Mouse (Mus musculus) skeletal muscle tissue, adult 2 months (tissue): ENCODE measurements around the gene Map3k14.
A peak's percentile ranks its signal among the peaks of the same experiment; 100 is the strongest.
"Not testable (repeated sequence)": the region's sequence is repeated elsewhere in the genome, so short reads cannot be mapped to it uniquely, and the experiment has no call there.

ENCODE experiments used
- DNase-seq: peaks from one replicate; pipeline ENCODE4 v3.0.0-alpha.2; 2012; ENCODE audit warnings: low read depth, low spot score

The Map3k14 gene

DNA sequence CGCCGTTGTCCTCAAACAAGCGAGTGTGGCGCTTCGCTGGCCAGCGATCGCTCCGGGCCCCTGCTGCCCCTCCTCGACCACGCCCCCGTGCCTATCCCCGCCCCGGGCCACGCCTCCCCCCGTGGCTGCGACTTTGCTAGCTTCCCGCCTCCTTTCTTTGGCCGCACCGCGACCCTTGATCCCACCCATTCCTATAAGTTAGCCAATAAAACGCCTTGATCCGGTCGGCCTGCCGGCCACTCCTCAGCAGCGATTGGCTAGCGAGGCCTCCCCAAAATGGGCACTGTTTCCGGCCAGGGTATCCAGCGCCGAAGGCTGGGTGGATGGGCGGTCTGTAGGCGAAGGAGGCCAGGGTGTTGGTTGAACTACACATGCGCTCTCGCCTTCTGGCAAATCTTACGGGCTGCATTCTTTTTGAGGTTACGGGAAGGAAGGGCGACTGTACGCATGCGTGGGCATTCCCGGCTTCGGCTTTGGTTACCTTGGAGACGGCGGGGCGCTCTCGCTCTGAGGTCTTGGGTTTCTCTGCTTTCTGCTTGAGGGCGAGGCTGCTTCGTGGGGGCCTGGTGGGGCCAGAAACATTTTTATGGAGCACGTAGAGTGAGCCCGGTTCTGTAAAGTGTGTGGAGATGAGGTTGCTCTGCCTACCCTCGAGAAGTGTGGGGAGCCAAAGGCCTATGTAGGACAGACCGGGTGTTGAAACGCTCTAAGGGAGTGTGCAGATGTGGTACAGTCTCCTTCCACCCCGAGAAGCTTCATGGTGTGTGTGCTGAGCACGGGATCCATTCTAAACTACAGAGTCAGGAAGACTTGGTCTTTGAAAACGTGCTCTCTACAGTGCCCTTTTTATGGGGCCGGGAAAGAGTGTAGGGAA is at the start of gene Map3k14:
Gene Map3k14, minus strand, starts transcription at position 127 of the 874 bp plus-strand sequence.
- peak; percentile 100 for DNase-seq

DNA sequence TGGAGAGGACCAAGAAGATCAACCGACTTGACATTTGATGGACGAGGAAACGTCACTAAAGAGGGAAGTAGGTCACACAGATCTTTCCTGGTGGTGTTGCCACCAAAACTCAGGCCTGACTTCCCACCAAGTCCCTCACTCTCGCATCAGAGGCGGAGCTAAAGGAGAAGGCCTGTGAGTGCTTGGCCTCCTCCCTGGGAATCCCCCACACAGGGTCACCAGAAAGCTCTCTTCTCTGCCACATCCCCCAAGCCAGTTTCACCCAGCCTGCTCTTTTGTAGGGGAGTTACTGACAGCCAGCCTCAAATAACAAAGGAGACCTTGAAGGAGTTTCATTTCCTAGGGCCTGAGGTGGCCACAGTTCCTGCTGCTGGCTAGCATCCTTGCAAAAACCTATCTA is 48.1 kb upstream of the Map3k14 start:
- DNase-seq: no peak

GRCm38 (mm10) chr11:103314736-103315374 is 47.6 kb upstream of the Map3k14 start:
- no peak for DNase-seq

DNA sequence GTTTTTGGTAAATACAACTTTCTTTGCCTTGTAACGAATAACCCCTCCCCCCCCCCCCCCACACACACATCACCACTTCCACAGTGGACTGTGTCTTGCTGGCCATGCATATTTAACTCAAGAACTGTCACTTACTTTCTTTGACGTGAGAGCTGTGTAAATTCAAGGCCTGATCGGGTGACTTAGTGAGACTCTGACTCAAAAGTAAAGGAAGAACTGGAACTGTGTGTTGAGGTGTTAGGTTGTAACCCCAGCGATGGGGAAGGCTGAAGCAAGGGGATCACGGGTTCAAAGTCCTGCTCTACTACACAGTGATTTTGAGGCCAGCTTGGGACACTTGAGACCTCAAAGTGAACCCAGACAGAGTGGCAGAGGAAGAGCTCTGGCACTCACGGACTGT is 46.3 kb upstream of the Map3k14 start:
- no peak for DNase-seq

- DNase-seq: no peak
These were observed 45.5 kb upstream of the Map3k14 start for GRCm38 (mm10) chr11:103312655-103313255.

- DNase-seq: no peak
These were observed 44.8 kb upstream of the Map3k14 start for GRCm38 (mm10) chr11:103311960-103312611.

- no peak for DNase-seq
These were observed 42.8 kb upstream of the Map3k14 start for GRCm38 (mm10) chr11:103309956-103310574.

GRCm38 (mm10) chr11:103307910-103308309 is 40.6 kb upstream of the Map3k14 start:
- peak; percentile 74 for DNase-seq

DNA sequence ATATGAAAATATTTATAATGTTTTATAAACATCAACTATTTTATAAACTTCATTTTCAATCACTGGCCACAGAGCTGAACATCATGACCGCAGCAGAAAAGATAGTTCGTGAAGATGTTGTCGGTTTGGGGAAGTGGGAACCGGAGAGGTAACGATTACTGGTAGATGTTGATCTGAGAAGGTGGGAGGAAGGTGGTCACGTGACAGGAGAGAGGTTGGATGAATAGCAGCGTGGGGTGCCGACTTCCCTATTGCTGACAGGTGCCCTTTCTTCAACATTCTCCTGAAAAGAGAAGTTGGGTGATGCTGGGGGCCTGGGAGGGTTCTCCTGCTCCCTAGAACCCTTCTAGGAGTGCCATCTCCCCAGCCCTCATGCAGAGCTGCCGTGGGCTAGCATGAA is 37.3 kb upstream of the Map3k14 start:
- DNase-seq: no peak

GRCm38 (mm10) chr11:103294772-103295171 is 27.5 kb upstream of the Map3k14 start:
- no peak for DNase-seq

DNA sequence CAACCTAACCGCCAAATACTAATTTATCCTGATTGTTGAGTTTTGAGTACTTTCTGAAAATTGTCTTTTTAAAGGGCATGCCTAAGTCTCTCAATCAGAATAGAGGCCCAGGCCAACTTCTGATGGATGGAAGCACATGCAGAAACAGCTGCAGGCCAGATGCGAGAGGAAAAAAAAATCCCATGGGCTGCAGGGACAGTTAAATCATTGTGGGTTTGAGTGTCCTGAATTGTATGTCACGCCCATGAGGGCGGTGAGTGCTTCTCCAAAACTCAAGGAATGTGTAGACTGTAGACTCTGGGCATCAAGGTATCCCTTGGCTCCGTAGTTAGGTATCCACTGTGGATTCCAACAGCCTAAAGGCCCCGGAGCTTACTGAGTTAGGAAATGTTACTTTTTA is 26.8 kb upstream of the Map3k14 start:
- DNase-seq: peak; percentile 64

DNA sequence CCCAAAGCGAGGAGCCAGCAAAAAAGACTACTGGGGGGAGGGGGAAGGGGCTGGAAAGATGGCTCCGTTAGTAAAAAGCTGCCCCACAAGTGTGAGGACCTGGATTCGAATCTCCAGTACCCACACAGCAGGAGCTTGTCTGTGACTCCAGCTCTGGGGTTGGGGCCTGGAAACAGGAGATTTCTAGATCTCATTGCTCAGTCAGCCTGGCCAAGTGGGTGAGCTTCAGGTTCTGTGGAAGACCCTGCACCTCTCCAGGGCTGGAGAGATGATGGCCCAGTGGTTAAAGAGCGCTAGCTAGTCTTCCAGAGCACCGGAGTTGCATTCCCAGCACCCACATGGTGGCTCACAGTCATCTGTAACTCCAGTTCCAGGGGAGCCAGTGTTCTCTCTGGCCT is 25.6 kb upstream of the Map3k14 start:
- no peak for DNase-seq

DNA sequence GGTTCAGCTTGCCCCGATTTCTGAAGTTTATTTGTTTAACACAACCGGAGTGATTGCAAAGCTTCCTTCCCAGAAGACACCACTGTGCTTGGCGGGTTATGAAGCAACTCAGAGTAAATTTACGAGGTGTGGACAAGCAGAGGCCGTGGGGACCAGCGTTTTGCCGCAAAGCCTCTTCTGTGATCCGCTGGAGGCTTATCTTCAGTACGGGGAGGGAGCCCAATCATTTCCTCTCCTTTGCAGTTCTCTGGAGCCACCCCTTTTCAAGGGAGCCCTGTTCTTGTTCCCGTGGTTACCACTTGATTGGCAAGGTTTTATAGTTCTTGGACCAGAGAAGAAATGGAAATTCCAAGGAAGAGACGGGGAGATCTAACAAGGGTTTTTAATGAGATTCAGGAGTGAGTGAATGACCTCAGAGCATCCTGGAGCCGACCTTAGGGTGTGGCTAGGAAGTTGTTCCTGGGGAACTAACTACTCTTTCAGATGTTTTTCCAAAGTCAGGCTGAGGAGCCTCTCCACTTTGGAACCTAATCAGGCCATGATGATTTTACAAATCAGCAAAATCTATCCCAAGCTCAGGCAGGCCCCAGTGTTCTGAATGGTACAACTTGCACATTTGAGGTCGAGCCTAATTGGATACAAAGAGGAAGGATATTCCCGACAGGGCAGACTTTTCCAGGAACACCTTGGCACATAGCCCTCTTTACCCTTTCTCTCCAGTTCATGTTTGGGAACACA is 25.0 kb upstream of the Map3k14 start:
- DNase-seq: peak; percentile 92

GRCm38 (mm10) chr11:103290841-103291240 is 23.6 kb upstream of the Map3k14 start:
- not testable (repeated sequence) for DNase-seq

DNA sequence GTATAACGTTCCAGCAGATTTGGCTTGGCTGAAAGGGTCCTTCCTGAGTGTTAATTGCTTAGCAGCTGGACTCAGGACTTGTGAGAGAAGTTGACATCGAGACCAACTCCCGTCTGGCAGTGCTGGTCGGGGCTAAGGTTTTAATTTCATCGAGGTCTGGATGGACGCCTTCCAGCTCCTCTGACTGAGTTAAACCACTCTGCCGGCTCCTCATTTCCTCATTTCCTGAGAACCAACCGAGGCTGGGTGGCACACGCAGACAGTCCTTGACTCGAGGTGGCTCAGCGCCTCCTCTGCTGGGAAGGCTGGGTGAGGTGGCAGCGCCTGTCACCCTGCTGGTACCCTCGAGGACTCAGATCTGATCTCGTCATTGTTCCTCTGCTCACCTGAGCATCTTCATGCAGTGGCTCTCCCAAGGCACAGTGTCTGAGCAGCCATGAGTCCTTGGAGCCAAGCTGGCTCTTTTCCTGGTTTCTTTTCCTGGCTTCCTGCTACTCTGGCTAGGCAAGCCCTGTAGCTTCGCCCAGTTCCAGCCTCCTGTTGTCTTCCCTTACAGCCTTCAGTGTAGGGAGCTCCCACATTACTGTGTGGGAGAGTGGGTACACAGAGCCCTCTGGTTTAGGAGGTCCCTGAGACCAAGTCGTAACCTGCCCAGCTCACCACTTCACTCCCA is 21.2 kb upstream of the Map3k14 start:
- DNase-seq: peak; percentile 57

- DNase-seq: no peak
These were observed 19.6 kb upstream of the Map3k14 start for GRCm38 (mm10) chr11:103286910-103287309.

- no peak for DNase-seq
These were observed 18.7 kb upstream of the Map3k14 start for GRCm38 (mm10) chr11:103285951-103286350.

DNA sequence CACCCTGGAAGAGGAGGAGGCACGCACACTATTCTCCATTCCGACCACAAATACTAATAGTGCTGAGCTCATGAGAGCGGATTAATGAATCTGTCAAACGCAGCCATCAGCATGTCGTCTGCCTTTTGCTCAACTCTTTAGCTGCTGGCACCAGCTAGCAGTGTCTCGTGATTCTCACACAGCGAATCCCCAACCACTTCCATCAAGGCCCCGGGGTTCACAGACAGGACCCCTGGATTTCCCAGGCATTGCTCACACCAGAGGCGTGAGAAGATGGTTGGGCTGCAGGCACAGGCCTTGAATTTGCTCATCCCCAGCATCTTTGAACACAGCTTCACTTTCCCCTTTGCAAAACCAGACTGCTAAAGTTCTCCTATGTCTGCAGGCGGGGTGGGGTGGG is 18.0 kb upstream of the Map3k14 start:
- DNase-seq: no peak

- no peak for DNase-seq
These were observed 14.5 kb upstream of the Map3k14 start for GRCm38 (mm10) chr11:103281784-103282183.

- no peak for DNase-seq
These were observed 9.2 kb upstream of the Map3k14 start for GRCm38 (mm10) chr11:103276450-103276849.
